Mouse (Mus musculus): ENCODE results near the gene Rpl5. TPM values are rescaled to one million over a fixed set of nuclear protein-coding genes. Genes with fewer than 3 reads are reported as not detected.

The Rpl5 gene
- polyA plus RNA-seq (2016; fragmentation: Nextera tagmentation; extraction: Ambion mirVana): 96.2 and 103 TPM in 2 replicates

DNA sequence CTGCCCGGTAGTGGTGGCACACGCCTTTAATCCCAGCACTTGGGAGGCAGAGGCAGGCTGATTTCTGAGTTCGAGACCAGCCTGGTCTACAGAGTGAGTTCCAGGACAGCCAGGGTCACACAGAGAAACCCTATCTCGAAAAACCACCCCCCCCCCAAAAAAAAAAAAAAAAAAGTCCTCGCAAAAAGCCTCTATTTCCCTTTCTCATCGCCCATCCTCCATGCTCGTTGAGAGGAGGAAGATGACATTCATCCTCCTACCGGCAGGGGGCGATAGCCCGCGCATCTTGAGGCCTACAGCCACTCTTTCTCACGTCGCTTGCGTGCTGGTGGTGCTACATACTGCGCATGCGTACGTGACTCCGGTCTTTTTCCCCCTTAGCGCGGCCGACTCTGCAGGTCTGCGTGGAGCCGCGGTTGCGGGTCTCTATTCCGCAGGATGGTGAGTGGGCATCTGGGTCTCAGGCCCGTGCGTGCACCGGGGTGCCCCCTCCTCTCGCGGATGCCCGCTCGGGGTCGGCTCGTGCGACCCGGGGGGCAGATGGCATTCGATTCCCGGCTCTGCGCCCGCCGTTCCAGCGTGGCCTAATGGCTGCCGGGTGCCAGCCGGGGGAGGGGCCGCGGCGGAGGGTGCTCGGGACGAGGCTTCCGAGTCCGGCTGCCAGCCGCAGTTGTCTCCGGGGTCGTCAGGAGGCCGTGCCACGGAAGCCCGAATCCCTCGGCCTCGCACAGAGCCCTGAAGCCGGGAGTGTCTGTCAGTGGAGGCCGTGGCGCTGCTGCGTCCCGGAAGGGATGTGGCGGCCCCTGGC is at the start of gene Rpl5:
Gene Rpl5, plus strand, starts transcription at position 297 of the 808 bp plus-strand sequence.
- Histone ChIP-seq H3K27me3 (ENCODE audit: poor library complexity, severe bottlenecking) (no peaks in the 10 kb centered on the region), H3K4me3 (peak within 1 kb of the TSS; percentile 75), H3K9me3 (no peaks in the 10 kb centered on the region), H3K36me3 (replicated peaks) (peaks cover 38% of the 10 kb centered on the region), H3K4me1 (peaks cover 14% of the 10 kb centered on the region), H3K27ac (peak within 1 kb of the TSS; percentile 98)
- 3% methylated on average over 66 of the region's 66 CpGs for WGBS
- DNase-seq (ENCODE audit: extremely low spot score, low spot score): peak; percentile 95

DNA sequence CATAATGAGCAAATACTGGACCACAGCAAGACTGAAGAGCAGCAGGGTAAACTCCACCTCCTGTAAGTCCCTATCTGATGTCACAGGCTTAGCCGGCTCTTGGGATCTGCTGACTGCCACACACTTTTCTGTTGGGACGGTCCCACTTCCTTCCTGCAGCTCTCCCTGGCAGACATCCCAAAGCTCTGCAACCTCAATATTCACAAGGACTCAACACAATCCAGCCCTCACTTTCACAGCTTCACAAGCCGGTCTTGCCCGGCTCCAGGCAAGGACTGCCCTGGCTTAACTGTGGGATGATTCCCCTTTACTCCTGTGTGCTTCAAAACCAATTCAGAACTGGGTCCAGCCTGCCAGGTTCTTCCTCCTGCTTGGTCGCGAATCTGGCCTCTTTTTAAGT is 46.5 kb upstream of the Rpl5 start:
- Histone ChIP-seq H3K9me3 (peaks cover 6% of the 10 kb centered on the region), H3K4me3 (no peak overlapping the region), H3K27me3 (ENCODE audit: poor library complexity, severe bottlenecking) (no peaks in the 10 kb centered on the region), H3K27ac (no peak overlapping the region), H3K36me3 (replicated peaks) (peaks cover 8% of the 10 kb centered on the region), H3K4me1 (peaks cover 13% of the 10 kb centered on the region)
- DNase-seq (ENCODE audit: extremely low spot score, low spot score): no peak
- WGBS: 30% methylated on average over 6 of the region's 6 CpGs

DNA sequence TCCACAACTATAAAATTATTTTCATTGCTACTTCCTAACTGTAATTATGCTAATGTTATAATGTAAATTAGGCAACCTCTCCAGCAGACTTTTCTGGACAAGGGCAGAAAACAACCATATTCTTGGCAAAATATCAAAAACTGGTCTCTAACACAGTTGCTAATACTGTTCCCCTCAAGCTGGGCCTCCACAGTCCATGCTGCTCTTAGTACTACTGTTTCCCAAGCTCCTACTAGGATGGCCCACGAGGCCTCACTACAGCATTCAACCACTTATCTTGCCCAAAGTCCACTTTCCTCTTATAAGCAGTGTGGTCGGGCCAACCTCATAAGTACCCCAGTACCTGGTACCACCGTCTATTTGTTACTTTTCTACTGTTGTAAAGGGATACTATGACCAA is 45.7 kb upstream of the Rpl5 start:
- H3K27ac ChIP-seq: no peak overlapping the region
- H3K4me3 ChIP-seq: no peak overlapping the region
- H3K9me3 ChIP-seq: peaks cover 6% of the 10 kb centered on the region
- WGBS: 80% methylated on average over 3 of the region's 3 CpGs
- H3K36me3 ChIP-seq (replicated peaks): peaks cover 8% of the 10 kb centered on the region
- no peak for DNase-seq (ENCODE audit: extremely low spot score, low spot score)
- H3K4me1 ChIP-seq: peaks cover 13% of the 10 kb centered on the region
- no peaks in the 10 kb centered on the region for H3K27me3 ChIP-seq (ENCODE audit: poor library complexity, severe bottlenecking)

DNA sequence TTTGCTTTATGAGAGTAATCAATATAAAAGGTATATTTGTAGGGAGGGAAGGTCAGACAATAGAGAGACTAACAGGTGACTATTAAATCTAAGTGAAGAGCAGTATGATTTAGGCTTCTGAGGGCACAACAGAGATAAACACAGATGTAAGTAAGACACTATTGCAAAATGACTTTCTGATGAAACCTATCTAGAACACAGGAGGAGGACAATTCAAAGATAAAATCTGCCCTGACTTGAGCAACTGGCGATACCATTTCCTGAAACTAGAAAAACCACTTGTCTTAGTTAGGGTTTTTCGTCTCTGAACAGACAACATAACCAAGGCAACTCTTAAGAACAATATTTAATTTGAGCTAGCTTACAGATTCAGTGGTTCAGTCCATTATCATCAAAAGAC is 44.8 kb upstream of the Rpl5 start:
- no peak overlapping the region for H3K27ac ChIP-seq
- H3K9me3 ChIP-seq: no peaks in the 10 kb centered on the region
- 91% methylated on average over 2 of the region's 2 CpGs for WGBS
- no peak overlapping the region for H3K4me3 ChIP-seq
- DNase-seq (ENCODE audit: extremely low spot score, low spot score): no peak
- peaks cover 13% of the 10 kb centered on the region for H3K4me1 ChIP-seq
- H3K27me3 ChIP-seq (ENCODE audit: poor library complexity, severe bottlenecking): no peaks in the 10 kb centered on the region
- peaks cover 2% of the 10 kb centered on the region; the same call in 1 of the 2 replicates for H3K36me3 ChIP-seq (replicated peaks)

DNA sequence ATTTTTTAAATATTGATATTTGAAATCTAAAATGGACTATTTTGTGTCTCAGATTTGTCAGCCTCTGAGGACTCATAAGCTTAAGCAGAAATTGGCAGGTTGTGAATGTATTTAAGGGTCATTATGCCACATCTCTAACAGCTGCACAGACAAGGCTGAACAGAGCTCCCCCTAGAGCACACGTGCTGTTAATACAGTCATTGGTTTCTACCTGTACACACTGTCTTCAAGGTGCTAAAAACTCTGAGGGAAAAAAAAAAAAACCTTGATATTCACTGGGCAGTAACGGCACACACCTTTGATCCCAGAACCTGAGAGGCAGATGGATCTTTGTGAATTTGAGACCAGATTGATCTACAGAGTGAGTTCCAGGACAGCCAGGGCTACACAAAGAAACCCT is 41.3 kb upstream of the Rpl5 start:
- WGBS: 54% methylated on average over 2 of the region's 2 CpGs
- Histone ChIP-seq H3K4me1 (peaks cover 9% of the 10 kb centered on the region), H3K9me3 (no peaks in the 10 kb centered on the region), H3K4me3 (no peak overlapping the region), H3K36me3 (replicated peaks) (no peaks in the 10 kb centered on the region; the same call in 1 of the 2 replicates), H3K27me3 (ENCODE audit: poor library complexity, severe bottlenecking) (no peaks in the 10 kb centered on the region), H3K27ac (no peak overlapping the region)
- no peak for DNase-seq (ENCODE audit: extremely low spot score, low spot score)

DNA sequence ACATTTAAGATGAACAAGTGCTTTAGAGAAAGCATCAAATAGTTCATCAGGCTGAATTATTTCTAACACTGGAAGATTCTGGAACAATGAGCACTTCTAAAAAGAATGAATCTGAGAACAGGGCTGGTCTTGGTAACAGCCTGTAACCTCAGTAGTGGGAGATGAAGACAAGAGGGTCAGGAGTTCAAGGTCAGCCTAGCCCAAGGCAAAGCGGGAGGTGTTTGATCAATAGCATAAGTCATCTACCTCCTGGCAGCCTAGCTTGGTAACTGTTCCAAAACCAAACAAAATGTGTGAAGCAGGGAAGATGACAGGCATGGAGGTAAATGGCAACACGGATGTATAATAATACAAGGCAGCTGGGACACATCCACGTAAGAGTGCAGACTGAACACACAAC is 36.3 kb upstream of the Rpl5 start:
- peaks cover 18% of the 10 kb centered on the region for H3K4me1 ChIP-seq
- H3K36me3 ChIP-seq (replicated peaks): no peaks in the 10 kb centered on the region; the same call in 1 of the 2 replicates
- no peak overlapping the region for H3K4me3 ChIP-seq
- H3K9me3 ChIP-seq: no peaks in the 10 kb centered on the region
- no peak for DNase-seq (ENCODE audit: extremely low spot score, low spot score)
- WGBS: 90% methylated on average over 3 of the region's 3 CpGs
- H3K27ac ChIP-seq: no peak overlapping the region
- no peaks in the 10 kb centered on the region for H3K27me3 ChIP-seq (ENCODE audit: poor library complexity, severe bottlenecking)

DNA sequence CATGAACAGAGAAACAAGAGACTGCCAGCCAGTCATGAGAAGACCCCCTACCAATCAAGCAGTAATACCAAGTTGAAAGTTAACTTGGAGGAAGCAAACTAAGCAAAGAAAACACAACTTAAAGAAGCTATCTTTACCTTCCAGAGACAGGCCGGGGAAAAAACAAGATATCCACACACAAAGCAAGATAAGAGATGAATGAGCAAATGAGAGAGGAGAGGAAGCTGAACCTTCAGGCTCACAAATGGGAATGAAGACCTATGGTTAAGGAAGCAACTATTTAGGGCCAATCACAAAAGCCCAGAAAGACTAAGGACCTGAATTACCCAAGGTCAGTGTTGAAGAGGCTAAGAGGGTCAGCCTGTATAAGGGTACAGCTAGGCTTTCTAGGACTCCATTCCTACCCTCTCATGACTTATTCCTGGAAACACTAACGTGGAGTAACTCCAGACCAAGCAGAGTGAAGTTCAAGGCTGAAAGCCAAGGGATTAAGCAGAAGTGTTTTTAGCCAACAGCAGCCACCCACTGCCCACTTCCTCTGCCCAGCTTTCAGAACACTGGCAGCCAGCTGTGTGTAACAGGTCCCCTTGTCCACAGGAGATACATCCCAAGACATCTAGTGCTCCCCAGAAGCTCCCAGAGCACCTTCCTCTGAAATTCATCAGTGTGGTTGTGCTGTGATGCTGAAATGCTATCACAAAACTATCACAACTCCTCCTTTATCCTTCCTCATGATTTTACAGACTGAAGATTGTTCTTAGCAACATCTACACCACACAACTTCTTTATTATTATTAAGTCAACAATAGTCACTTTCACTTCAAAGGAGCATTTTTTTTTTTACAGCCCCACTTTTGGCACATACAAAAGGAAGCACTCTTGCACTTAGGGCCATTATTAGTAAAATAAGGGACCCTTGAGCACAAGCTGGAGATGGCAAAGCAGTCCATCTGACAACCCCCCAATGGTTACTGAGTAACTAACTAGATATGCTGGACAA is 33.9 kb upstream of the Rpl5 start:
- DNase-seq (ENCODE audit: extremely low spot score, low spot score): no peak
- whole genome bisulfite sequencing: 80% methylated on average over 2 of the region's 2 CpGs
- Histone ChIP-seq H3K27me3 (ENCODE audit: poor library complexity, severe bottlenecking) (peaks cover 13% of the 10 kb centered on the region), H3K9me3 (no peaks in the 10 kb centered on the region), H3K36me3 (replicated peaks) (no peaks in the 10 kb centered on the region; the same call in 1 of the 2 replicates), H3K27ac (no peak overlapping the region), H3K4me1 (peaks cover 23% of the 10 kb centered on the region), H3K4me3 (peak overlapping the region; percentile 16; the same call in 1 of the 2 replicates)

DNA sequence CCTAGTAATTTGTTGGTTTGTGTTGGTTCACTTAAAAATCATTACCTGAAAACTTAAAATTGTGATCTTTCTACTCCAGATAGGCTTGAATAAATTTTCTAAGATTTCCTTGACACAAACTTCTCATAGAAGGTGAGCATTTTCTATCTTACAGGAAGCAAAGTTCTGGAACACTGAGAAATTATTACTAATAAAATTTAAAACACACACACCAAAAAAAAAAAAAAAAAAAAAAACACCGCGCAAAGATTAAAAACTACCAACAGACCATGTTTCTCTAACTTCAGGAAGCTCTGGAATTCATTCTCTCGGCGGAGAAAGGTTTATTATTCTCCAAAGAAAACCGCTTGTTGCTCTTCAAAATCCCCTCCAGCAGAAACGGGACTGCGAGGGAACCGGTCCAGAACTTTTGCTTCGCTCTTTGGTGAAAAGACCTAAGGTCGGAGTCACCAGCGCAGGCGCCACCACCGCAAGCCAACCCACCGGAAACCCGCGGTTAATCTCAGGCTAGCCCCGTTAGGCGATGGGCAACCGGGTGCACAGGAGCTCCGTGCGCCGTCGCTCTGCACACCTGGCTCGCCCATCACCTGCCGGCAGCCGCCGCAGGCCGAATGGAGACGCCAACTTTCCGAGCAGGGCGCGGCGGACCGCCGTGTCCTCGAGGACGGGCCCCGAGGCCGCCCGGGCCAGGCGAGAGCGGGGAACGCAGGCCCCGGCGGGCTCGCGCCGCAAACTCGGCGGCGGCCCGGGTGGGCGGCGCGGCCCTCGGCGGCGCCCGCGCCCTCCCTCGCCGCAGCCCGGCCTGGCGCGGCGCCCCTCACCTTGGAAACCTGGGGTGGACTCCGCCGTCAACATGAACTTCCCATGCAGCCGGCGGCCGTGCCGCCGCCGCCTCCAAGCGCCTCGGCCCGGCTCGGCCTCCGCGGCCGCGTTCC is 32.1 kb upstream of the Rpl5 start:
- H3K4me1 ChIP-seq: peaks cover 23% of the 10 kb centered on the region
- peak; percentile 60 for DNase-seq (ENCODE audit: extremely low spot score, low spot score)
- peak overlapping the region; percentile 91 for H3K4me3 ChIP-seq
- whole genome bisulfite sequencing: under 1% methylated on average over 82 of the region's 82 CpGs
- H3K36me3 ChIP-seq (replicated peaks): no peaks in the 10 kb centered on the region; the same call in 1 of the 2 replicates
- H3K9me3 ChIP-seq: no peaks in the 10 kb centered on the region
- peaks cover 13% of the 10 kb centered on the region for H3K27me3 ChIP-seq (ENCODE audit: poor library complexity, severe bottlenecking)
- H3K27ac ChIP-seq: peak overlapping the region; percentile 97

DNA sequence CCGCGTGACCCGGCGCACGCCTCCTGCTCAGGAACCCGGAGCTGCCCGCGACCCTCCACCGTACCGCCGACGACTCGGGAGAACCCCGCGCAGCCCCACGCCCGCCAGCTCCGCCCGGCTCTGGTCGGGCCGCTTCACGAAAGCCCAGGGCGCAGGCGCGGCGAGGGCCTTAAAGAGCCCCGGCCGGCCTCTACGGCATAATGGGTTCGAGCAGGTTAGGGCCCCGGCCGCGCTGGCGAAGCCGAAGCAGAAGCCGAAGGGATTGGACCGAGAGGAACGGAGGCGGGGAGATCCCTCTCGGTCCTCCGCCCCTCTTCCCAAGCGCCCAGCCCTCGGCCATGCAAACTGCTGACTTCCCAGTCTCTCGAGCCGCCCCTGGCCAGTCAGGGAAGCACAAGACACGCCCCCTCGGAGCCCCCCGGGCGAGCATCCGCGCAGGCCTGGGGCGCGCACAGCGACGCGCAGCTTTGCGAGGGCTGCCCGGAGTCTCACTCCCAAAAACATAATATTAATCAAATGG is 31.3 kb upstream of the Rpl5 start:
- Histone ChIP-seq H3K27ac (peak overlapping the region; percentile 97), H3K4me1 (peaks cover 26% of the 10 kb centered on the region), H3K9me3 (no peaks in the 10 kb centered on the region), H3K4me3 (peak overlapping the region; percentile 91), H3K36me3 (replicated peaks) (no peaks in the 10 kb centered on the region), H3K27me3 (ENCODE audit: poor library complexity, severe bottlenecking) (peaks cover 13% of the 10 kb centered on the region)
- WGBS: under 1% methylated on average over 58 of the region's 58 CpGs
- peak; percentile 94 for DNase-seq (ENCODE audit: extremely low spot score, low spot score)

DNA sequence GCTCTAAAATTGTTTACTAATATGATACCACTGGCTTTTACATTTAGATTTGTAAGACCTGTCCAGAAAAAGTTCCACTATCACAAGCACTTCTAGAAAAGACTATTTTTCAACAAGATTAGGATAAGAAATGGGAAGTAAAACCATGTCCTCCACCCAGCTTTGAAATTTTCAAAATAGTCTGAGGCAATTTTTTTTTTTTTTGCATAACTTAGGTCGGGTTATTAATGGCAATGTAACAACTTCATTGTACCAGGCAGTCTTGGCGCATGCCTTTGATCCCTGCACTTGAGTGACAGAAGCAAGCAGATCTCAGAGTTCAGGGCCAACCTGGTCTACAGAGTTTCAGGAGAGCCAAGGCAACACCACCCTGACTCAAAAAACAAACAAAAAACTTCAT is 30.6 kb upstream of the Rpl5 start:
- H3K9me3 ChIP-seq: no peaks in the 10 kb centered on the region
- H3K27ac ChIP-seq: no peak overlapping the region
- no peak for DNase-seq (ENCODE audit: extremely low spot score, low spot score)
- H3K36me3 ChIP-seq (replicated peaks): no peaks in the 10 kb centered on the region
- H3K4me1 ChIP-seq: peaks cover 26% of the 10 kb centered on the region
- H3K4me3 ChIP-seq: peak overlapping the region; percentile 91; the same call in 1 of the 2 replicates
- 73% methylated on average over 2 of the region's 2 CpGs for WGBS
- peaks cover 13% of the 10 kb centered on the region for H3K27me3 ChIP-seq (ENCODE audit: poor library complexity, severe bottlenecking)

DNA sequence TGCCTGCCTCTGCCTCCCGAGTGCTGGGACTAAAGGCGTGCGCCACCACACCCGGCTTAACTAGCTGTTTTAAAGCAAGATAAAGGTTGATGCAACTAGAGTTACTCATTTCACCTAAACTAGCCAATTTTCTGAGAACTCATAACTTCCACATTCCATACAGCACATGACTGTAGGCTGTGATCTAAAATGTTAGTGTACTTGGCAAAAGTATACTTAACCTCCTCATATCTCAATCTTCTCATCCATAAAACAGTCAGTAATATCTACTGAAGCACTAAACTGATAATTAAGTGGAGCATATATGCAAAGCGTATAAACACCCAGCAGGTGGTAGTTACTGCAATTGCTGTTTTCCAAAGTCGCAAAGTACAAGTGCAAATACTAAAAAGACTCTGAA is 27.0 kb upstream of the Rpl5 start:
- peaks cover 13% of the 10 kb centered on the region for H3K27me3 ChIP-seq (ENCODE audit: poor library complexity, severe bottlenecking)
- DNase-seq (ENCODE audit: extremely low spot score, low spot score): no peak
- H3K27ac ChIP-seq: no peak overlapping the region; the same call in 1 of the 2 replicates
- WGBS: 92% methylated on average over 6 of the region's 6 CpGs
- peaks cover 8% of the 10 kb centered on the region; the same call in 1 of the 2 replicates for H3K4me1 ChIP-seq
- no peaks in the 10 kb centered on the region for H3K36me3 ChIP-seq (replicated peaks)
- H3K4me3 ChIP-seq: no peak overlapping the region
- no peaks in the 10 kb centered on the region for H3K9me3 ChIP-seq
